Mouse (Mus musculus) liver (tissue): ENCODE measurements around the gene Fmnl2.

Experiments
- DNase-seq: peaks from one replicate; pipeline ENCODE4 v3.0.0-alpha.2; 2020; ENCODE audit warnings: mixed read lengths

Gene Fmnl2

GRCm38 (mm10) chr2:53129070-53129469, 271.4 kb downstream of the Fmnl2 start:
- no peak for DNase-seq

- no peak for DNase-seq
Observed at GRCm38 (mm10) chr2:53131567-53131966, 273.9 kb downstream of the Fmnl2 start.

GRCm38 (mm10) chr2:53146852-53147251, 289.2 kb downstream of the Fmnl2 start:
- no peak for DNase-seq

GRCm38 (mm10) chr2:53173966-53174365, 316.3 kb downstream of the Fmnl2 start:
- DNase-seq: no peak

- no peak for DNase-seq
Observed at GRCm38 (mm10) chr2:53178966-53179365, 321.3 kb downstream of the Fmnl2 start.

GRCm38 (mm10) chr2:53179876-53180275, 322.2 kb downstream of the Fmnl2 start:
- DNase-seq: no peak
